Mouse (Mus musculus) testis, adult 2 months (tissue): ENCODE measurements around the gene Vmn2r13.
"Not testable (repeated sequence)": the region's sequence is repeated elsewhere in the genome, so short reads cannot be mapped to it uniquely, and the experiment has no call there.

Source experiments
- CTCF ChIP-seq: fragments of 200-500 bp; IDR thresholded peaks from 2 replicates; pipeline ENCODE4 v1.5.1; 2012; ENCODE audit warnings: low read depth, mild to moderate bottlenecking, inconsistent platforms, low read length, moderate library complexity; ENCODE audit not compliant: control insufficient read depth, insufficient read depth, insufficient replicate concordance
- POLR2A ChIP-seq: fragments of 200-500 bp; IDR thresholded peaks from 2 replicates; pipeline ENCODE4 v1.6.1; 2012; ENCODE audit warnings: low read depth, mild to moderate bottlenecking, inconsistent platforms, low read length, moderate library complexity; ENCODE audit not compliant: control insufficient read depth

GRCm38 (mm10) chr5:109166851-109167250 lies 25.1 kb downstream of the Vmn2r13 start:
- TF ChIP-seq CTCF, POLR2A: not testable (repeated sequence)
